Mouse (Mus musculus): Measurements from ENCODE around the gene Tmem95.

DNA sequence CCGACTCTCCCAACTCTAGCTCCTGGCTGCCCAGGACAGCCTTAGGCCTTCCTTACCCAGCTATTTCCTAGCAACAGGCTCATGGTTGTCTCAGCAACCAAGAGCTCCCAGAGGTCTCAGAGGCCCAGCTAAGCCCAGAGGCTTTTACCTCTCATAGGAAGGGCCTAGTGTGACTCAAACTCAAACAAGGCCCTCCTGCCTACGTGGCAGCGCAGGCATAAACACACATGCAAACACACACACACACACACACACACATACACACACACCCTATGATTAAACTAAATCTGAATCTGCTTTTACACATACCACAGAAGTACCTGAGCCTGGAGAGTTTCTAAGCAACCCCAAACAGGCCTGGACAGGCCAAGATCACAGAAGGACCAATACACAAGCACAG is 581 bp upstream of the Tmem95 start:
- no peak for TF ChIP-seq CTCF (IDR thresholded peaks at IDR 0.05; ENCODE audit: borderline replicate concordance, extremely low read depth, insufficient read depth, insufficient read length)
- TF ChIP-seq POLR2A (IDR thresholded peaks at IDR 0.05; ENCODE audit: borderline replicate concordance, extremely low read depth, insufficient read depth, insufficient read length, poor library complexity, severe bottlenecking): no peak

Measured in brain, embryonic 14.5 days (tissue).